Mouse (Mus musculus) intestine, embryonic 14.5 days (tissue): ENCODE results near the gene Ubr2. TPM values are rescaled to one million over a fixed set of nuclear protein-coding genes. Genes with fewer than 3 reads are reported as not detected.

ENCODE experiments used
- ATAC-seq: fragments of 200-750 bp; cut with Nextera tagmentation; replicated peaks from 2 replicates; pipeline ENCODE4 v1.8.0; 2017; ENCODE audit warnings: low read depth, moderate number of reproducible peaks, moderate TSS enrichment, moderate library complexity; ENCODE audit not compliant: low FRiP score, low TSS enrichment
- DNase-seq: peaks from one replicate; pipeline ENCODE4 v3.0.0-alpha.2; 2018; ENCODE audit warnings: low spot score
- H3K27ac ChIP-seq: fragments of 300-500 bp; sonication (generic); 2 replicates; pipeline ENCODE4 v1.5.1; 2014; ENCODE audit warnings: low read depth, mild to moderate bottlenecking, control low read depth
- H3K27me3 ChIP-seq: fragments of 300-500 bp; sonication (generic); replicated peaks from 2 replicates; pipeline ENCODE4 v1.6.1; 2014; ENCODE audit warnings: low read length, control low read depth; ENCODE audit not compliant: control insufficient read depth, insufficient read depth
- H3K36me3 ChIP-seq: fragments of 300-500 bp; sonication (generic); 2 replicates; pipeline ENCODE4 v1.6.1; 2014; ENCODE audit warnings: low read length, control low read depth; ENCODE audit not compliant: control insufficient read depth, insufficient read depth
- H3K4me1 ChIP-seq: fragments of 300-500 bp; sonication (generic); replicated peaks from 2 replicates; pipeline ENCODE4 v1.6.1; 2014; ENCODE audit warnings: low read length, control low read depth, mixed read lengths; ENCODE audit not compliant: control insufficient read depth, insufficient read depth
- H3K4me2 ChIP-seq: fragments of 300-500 bp; sonication (generic); 2 replicates; pipeline ENCODE4 v1.6.1; 2014; ENCODE audit warnings: low read length
- H3K4me3 ChIP-seq: fragments of 300-500 bp; sonication (generic); 2 replicates; pipeline ENCODE4 v1.5.1; 2014; ENCODE audit warnings: low read depth, low read length, control low read depth, mixed read lengths
- H3K9ac ChIP-seq: fragments of 300-500 bp; sonication (generic); 2 replicates; pipeline ENCODE4 v1.6.1; 2014; ENCODE audit warnings: mild to moderate bottlenecking, low read length
- H3K9me3 ChIP-seq: fragments of 300-500 bp; sonication (generic); 2 replicates; pipeline ENCODE4 v1.6.1; 2016; ENCODE audit warnings: low read length, control low read depth; ENCODE audit not compliant: control insufficient read depth
- WGBS: fragments of 180-500 bp; shearing (Covaris S2); extraction: QIAGEN DNeasy Blood & Tissue Kit; methylation state at CpG from one replicate; pipeline ENCODE4 v1.1.7; 2014; 5-methylcytosine and 5-hydroxymethylcytosine counted together
- polyA plus RNA-seq: library from polyadenylated mRNA; unstranded; fragments of >200 nt; fragmentation: Nextera tagmentation; extraction: Ambion mirVana; gene quantifications from 2 replicates; pipeline ENCODE4 v1.2.1, GENCODE M21; 2014

Ubr2 gene
- polyA plus RNA-seq, 1 experiment from 2014 or later: 23.8 TPM

- no peak for ATAC-seq
- 79% methylated on average over 3 of the region's 3 CpGs for WGBS
- H3K36me3 ChIP-seq: peaks cover 98% of the 10 kb centered on the region
Observed at GRCm38 (mm10) chr17:46962153-46962552, 48.2 kb downstream of the Ubr2 start.

GRCm38 (mm10) chr17:46960216-46960615, 50.1 kb downstream of the Ubr2 start:
- H3K4me3 ChIP-seq: no peak overlapping the region
- ATAC-seq (no peak), DNase-seq (no peak)
- 89% methylated on average over 10 of the region's 10 CpGs for WGBS
- H3K4me1 ChIP-seq: no peaks in the 10 kb centered on the region
- no peak overlapping the region for H3K9ac ChIP-seq
- H3K4me2 ChIP-seq: no peak overlapping the region
- no peak overlapping the region for H3K27ac ChIP-seq
- H3K9me3 ChIP-seq: no peaks in the 10 kb centered on the region
- H3K27me3 ChIP-seq: no peaks in the 10 kb centered on the region
- peaks cover 98% of the 10 kb centered on the region for H3K36me3 ChIP-seq

More at GRCm38 (mm10) chr17:46962153-46962552, 48.2 kb downstream of the Ubr2 start:
- Histone ChIP-seq H3K9me3 (no peaks in the 10 kb centered on the region), H3K27me3 (no peaks in the 10 kb centered on the region), H3K4me1 (no peaks in the 10 kb centered on the region), H3K4me3 (no peak overlapping the region), H3K9ac (no peak overlapping the region), H3K27ac (no peak overlapping the region), H3K4me2 (no peak overlapping the region)
- no peak for DNase-seq

- WGBS: 95% methylated on average over 2 of the region's 2 CpGs
- no peak overlapping the region for H3K27ac ChIP-seq
- H3K9ac ChIP-seq: no peak overlapping the region
- H3K4me3 ChIP-seq: no peak overlapping the region
- no peaks in the 10 kb centered on the region for H3K4me1 ChIP-seq
- no peaks in the 10 kb centered on the region for H3K27me3 ChIP-seq
- no peaks in the 10 kb centered on the region for H3K9me3 ChIP-seq
- H3K36me3 ChIP-seq: peaks cover 97% of the 10 kb centered on the region
- H3K4me2 ChIP-seq: no peak overlapping the region
- no peak for ATAC-seq
- no peak for DNase-seq
Observed at GRCm38 (mm10) chr17:46958045-46958444, 52.3 kb downstream of the Ubr2 start.

GRCm38 (mm10) chr17:46946276-46946675, 64.1 kb downstream of the Ubr2 start:
- 92% methylated on average over 9 of the region's 9 CpGs for WGBS
- Histone ChIP-seq H3K27me3 (no peaks in the 10 kb centered on the region), H3K27ac (no peak overlapping the region), H3K9ac (no peak overlapping the region), H3K4me2 (no peak overlapping the region), H3K9me3 (no peaks in the 10 kb centered on the region), H3K36me3 (peaks cover 83% of the 10 kb centered on the region), H3K4me1 (no peaks in the 10 kb centered on the region), H3K4me3 (no peak overlapping the region)
- DNase-seq (no peak), ATAC-seq (no peak)

- DNase-seq: no peak
- Histone ChIP-seq H3K36me3 (peaks cover 99% of the 10 kb centered on the region), H3K9me3 (no peaks in the 10 kb centered on the region), H3K4me2 (no peak overlapping the region), H3K27ac (no peak overlapping the region), H3K27me3 (no peaks in the 10 kb centered on the region), H3K9ac (no peak overlapping the region), H3K4me3 (no peak overlapping the region), H3K4me1 (no peaks in the 10 kb centered on the region)
- ATAC-seq: no peak
- 93% methylated on average over 9 of the region's 9 CpGs for WGBS
Observed at GRCm38 (mm10) chr17:46942421-46942820, 67.9 kb downstream of the Ubr2 start.

- H3K4me2 ChIP-seq: no peak overlapping the region
- DNase-seq: no peak
- H3K27ac ChIP-seq: no peak overlapping the region
- no peak overlapping the region for H3K4me3 ChIP-seq
- ATAC-seq: no peak
- H3K36me3 ChIP-seq: peaks cover 99% of the 10 kb centered on the region
- 92% methylated on average over 8 of the region's 8 CpGs for WGBS
- H3K27me3 ChIP-seq: no peaks in the 10 kb centered on the region
- no peaks in the 10 kb centered on the region for H3K4me1 ChIP-seq
- no peak overlapping the region for H3K9ac ChIP-seq
- H3K9me3 ChIP-seq: no peaks in the 10 kb centered on the region
Observed at GRCm38 (mm10) chr17:46940461-46940860, 69.9 kb downstream of the Ubr2 start.

GRCm38 (mm10) chr17:46933557-46934348, 76.6 kb downstream of the Ubr2 start:
- Histone ChIP-seq H3K27me3 (no peaks in the 10 kb centered on the region), H3K36me3 (peaks cover 98% of the 10 kb centered on the region), H3K9me3 (no peaks in the 10 kb centered on the region), H3K4me3 (no peak overlapping the region), H3K27ac (no peak overlapping the region), H3K4me1 (no peaks in the 10 kb centered on the region), H3K4me2 (no peak overlapping the region), H3K9ac (no peak overlapping the region)
- ATAC-seq (no peak), DNase-seq (peak; percentile 75)
- WGBS: 82% methylated on average over 19 of the region's 19 CpGs

GRCm38 (mm10) chr17:46932961-46933360, 77.4 kb downstream of the Ubr2 start:
- ATAC-seq: no peak
- DNase-seq: no peak
- no peak overlapping the region for H3K4me2 ChIP-seq
- no peak overlapping the region for H3K9ac ChIP-seq
- WGBS: 94% methylated on average over 5 of the region's 5 CpGs
- H3K9me3 ChIP-seq: no peaks in the 10 kb centered on the region
- no peaks in the 10 kb centered on the region for H3K27me3 ChIP-seq
- no peak overlapping the region for H3K27ac ChIP-seq
- no peaks in the 10 kb centered on the region for H3K4me1 ChIP-seq
- no peak overlapping the region for H3K4me3 ChIP-seq
- peaks cover 95% of the 10 kb centered on the region for H3K36me3 ChIP-seq

GRCm38 (mm10) chr17:46929897-46930296, 80.5 kb downstream of the Ubr2 start:
- DNase-seq (no peak), ATAC-seq (no peak)
- whole genome bisulfite sequencing: 88% methylated on average over 7 of the region's 7 CpGs
- no peaks in the 10 kb centered on the region for H3K9me3 ChIP-seq
- H3K4me3 ChIP-seq: no peak overlapping the region
- no peak overlapping the region for H3K4me2 ChIP-seq
- no peaks in the 10 kb centered on the region for H3K4me1 ChIP-seq
- H3K9ac ChIP-seq: no peak overlapping the region
- no peaks in the 10 kb centered on the region for H3K27me3 ChIP-seq
- H3K27ac ChIP-seq: no peak overlapping the region
- peaks cover 69% of the 10 kb centered on the region for H3K36me3 ChIP-seq
